Mouse (Mus musculus) intestine, embryonic 15.5 days (tissue): ENCODE measurements around the gene Chrnb1. TPM values are rescaled to one million over a fixed set of nuclear protein-coding genes. Genes with fewer than 3 reads are reported as not detected.

Experiments used
- polyA plus RNA-seq: library from polyadenylated mRNA; unstranded; fragments of >200 nt; fragmentation: Nextera tagmentation; extraction: Ambion mirVana; gene quantifications from 2 replicates; pipeline ENCODE4 v1.2.1, GENCODE M21; 2015

Gene Chrnb1
- polyA plus RNA-seq, 1 experiment from 2014 or later, result 4.3 TPM

Other genes starting within 250 kb of the Chrnb1 start
- gene Dnah2, start 246.8 kb downstream of the Chrnb1 start, polyA plus RNA-seq, result 0.77 and 0.87 TPM in 2 replicates
- gene Efnb3, start 235.7 kb downstream of the Chrnb1 start, polyA plus RNA-seq, result 9.8 and 10.2 TPM in 2 replicates
- gene Wrap53, start 215.7 kb downstream of the Chrnb1 start, polyA plus RNA-seq, result 25.1 and 25.6 TPM in 2 replicates
- 140 and 143 TPM in 2 replicates for gene Trp53, start 215.6 kb downstream of the Chrnb1 start, polyA plus RNA-seq
- gene Atp1b2, start 190.0 kb downstream of the Chrnb1 start, polyA plus RNA-seq, result 5.8 and 6.8 TPM in 2 replicates
- gene Shbg, start 178.0 kb downstream of the Chrnb1 start, polyA plus RNA-seq, result 0.34 and 0.43 TPM in 2 replicates
- 14.1 and 16.7 TPM in 2 replicates for gene Sat2, start 173.9 kb downstream of the Chrnb1 start, polyA plus RNA-seq
- gene Fxr2, start 163.0 kb downstream of the Chrnb1 start, polyA plus RNA-seq, result 15.6 and 21.2 TPM in 2 replicates
- gene Sox15, start 140.6 kb downstream of the Chrnb1 start, polyA plus RNA-seq, result 0.20 TPM in 1 of 2 replicates, not detected in the other
- gene Mpdu1, start 133.3 kb downstream of the Chrnb1 start, polyA plus RNA-seq, result 60.9 and 63.4 TPM in 2 replicates
- 13.3 and 14.2 TPM in 2 replicates for gene Cd68, start 129.8 kb downstream of the Chrnb1 start, polyA plus RNA-seq
- gene Eif4a1, start 123.5 kb downstream of the Chrnb1 start, polyA plus RNA-seq, result 517 and 559 TPM in 2 replicates
- gene Senp3, start 113.9 kb downstream of the Chrnb1 start, polyA plus RNA-seq, result 62.1 and 63.9 TPM in 2 replicates
- gene Tnfsf13, start 110.2 kb downstream of the Chrnb1 start, polyA plus RNA-seq, result 0.33 and 0.54 TPM in 2 replicates
- 6.6 and 7.0 TPM in 2 replicates for gene Tnfsf12, start 100.1 kb downstream of the Chrnb1 start, polyA plus RNA-seq
- 2.6 and 3.1 TPM in 2 replicates for gene Tnfsfm13, start 99.8 kb downstream of the Chrnb1 start, polyA plus RNA-seq
- gene Polr2a, start 37.3 kb downstream of the Chrnb1 start, polyA plus RNA-seq, result 18.1 and 19.1 TPM in 2 replicates
- gene Slc35g3, start 34.0 kb downstream of the Chrnb1 start, polyA plus RNA-seq, result 0.15 and 0.16 TPM in 2 replicates
- 2.3 and 2.4 TPM in 2 replicates for gene Zbtb4, start 30.0 kb downstream of the Chrnb1 start, polyA plus RNA-seq
- gene Fgf11, start 5.9 kb upstream of the Chrnb1 start, polyA plus RNA-seq, result 1.2 and 1.4 TPM in 2 replicates
- gene Tmem102, start 9.7 kb upstream of the Chrnb1 start, polyA plus RNA-seq, result 31.2 and 31.4 TPM in 2 replicates
- gene Gm39566, start 19.4 kb upstream of the Chrnb1 start, polyA plus RNA-seq, result not detected in 2 replicates
- not detected in 2 replicates for gene Spem2, start 22.5 kb upstream of the Chrnb1 start, polyA plus RNA-seq
- 0.21 TPM in 1 of 2 replicates, not detected in the other for gene Spem1, start 26.2 kb upstream of the Chrnb1 start, polyA plus RNA-seq
- 5.2 and 5.3 TPM in 2 replicates for gene Nlgn2, start 41.8 kb upstream of the Chrnb1 start, polyA plus RNA-seq
- gene Tmem256, start 42.6 kb upstream of the Chrnb1 start, polyA plus RNA-seq, result 442 and 459 TPM in 2 replicates
- gene Plscr3, start 50.4 kb upstream of the Chrnb1 start, polyA plus RNA-seq, result 70.4 and 74.6 TPM in 2 replicates
- gene Tnk1, start 62.8 kb upstream of the Chrnb1 start, polyA plus RNA-seq, result 14.4 and 16.4 TPM in 2 replicates
- not detected in 2 replicates for gene Tmem95, start 82.1 kb upstream of the Chrnb1 start, polyA plus RNA-seq
- 5.2 and 5.5 TPM in 2 replicates for gene Kctd11, start 85.5 kb upstream of the Chrnb1 start, polyA plus RNA-seq
- gene Acap1, start 99.6 kb upstream of the Chrnb1 start, polyA plus RNA-seq, result 4.8 and 5.9 TPM in 2 replicates
- 7.7 and 7.9 TPM in 2 replicates for gene 2810408A11Rik, start 105.0 kb upstream of the Chrnb1 start, polyA plus RNA-seq
- 7.0 and 10.0 TPM in 2 replicates for gene Neurl4, start 105.1 kb upstream of the Chrnb1 start, polyA plus RNA-seq
- 68.1 and 68.5 TPM in 2 replicates for gene Gps2, start 117.9 kb upstream of the Chrnb1 start, polyA plus RNA-seq
- 1,625 and 1,693 TPM in 2 replicates for gene Eif5a, start 126.0 kb upstream of the Chrnb1 start, polyA plus RNA-seq
- gene Ybx2, start 139.9 kb upstream of the Chrnb1 start, polyA plus RNA-seq, result 2.5 and 3.1 TPM in 2 replicates
- 20.4 and 21.8 TPM in 2 replicates for gene Slc2a4, start 152.2 kb upstream of the Chrnb1 start, polyA plus RNA-seq
- 977 and 1,030 TPM in 2 replicates for gene Cldn7, start 168.8 kb upstream of the Chrnb1 start, polyA plus RNA-seq
- 23.2 and 26.3 TPM in 2 replicates for gene Ctdnep1, start 185.2 kb upstream of the Chrnb1 start, polyA plus RNA-seq
- 102 and 105 TPM in 2 replicates for gene Elp5, start 186.6 kb upstream of the Chrnb1 start, polyA plus RNA-seq
- gene Gabarap, start 195.2 kb upstream of the Chrnb1 start, polyA plus RNA-seq, result 529 and 559 TPM in 2 replicates
- 58.6 and 61.3 TPM in 2 replicates for gene Phf23, start 199.8 kb upstream of the Chrnb1 start, polyA plus RNA-seq
- gene Dvl2, start 204.7 kb upstream of the Chrnb1 start, polyA plus RNA-seq, result 30.5 and 31.8 TPM in 2 replicates
- gene Acadvl, start 219.5 kb upstream of the Chrnb1 start, polyA plus RNA-seq, result 114 and 128 TPM in 2 replicates
- gene Dlg4, start 221.0 kb upstream of the Chrnb1 start, polyA plus RNA-seq, result 7.2 and 8.5 TPM in 2 replicates